Comparison of ENCODE assay signal across 20 mouse cellular contexts in the genomic region with DNA sequence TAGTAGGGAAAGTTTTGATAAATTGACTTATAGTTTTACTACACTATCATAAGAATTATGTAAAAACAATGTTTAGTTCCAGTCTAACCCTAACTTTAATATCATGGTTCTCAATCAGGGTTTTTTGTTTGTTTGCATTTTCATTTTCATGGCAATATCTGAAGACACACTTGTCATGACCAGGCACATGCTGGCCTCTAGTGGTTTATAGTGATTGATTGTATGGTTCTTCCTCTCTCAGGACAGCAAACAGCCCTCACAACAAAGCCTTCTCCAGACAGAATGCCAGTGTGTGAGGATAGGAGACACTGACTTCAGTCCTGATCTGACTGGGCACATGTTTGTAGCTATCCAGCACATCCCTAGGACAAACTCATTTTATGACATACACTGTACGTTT. TPM values are rescaled to one million over a fixed set of nuclear protein-coding genes. Genes with fewer than 3 reads are reported as not detected.
A peak's percentile ranks its signal among the peaks of the same experiment; 100 is the strongest.
DNase-seq lines count a peak whose midpoint lies in the region; ATAC-seq and TF ChIP-seq lines count a peak whose summit lies in the region.
"Had no signal": no experiment of that assay in that cellular context is flagged by ENCODE, and none has a peak within 500 bp of the region (broad histone marks: within the 10 kb centered on the region; RNA-seq: fewer than 3 reads in every experiment).

No protein-coding gene starts in this region.

- WGBS in forebrain, postnatal 0 days, result 92% methylated on average over 1 of the region's 1 CpGs
- 89% methylated on average over 1 of the region's 1 CpGs for WGBS in forebrain, embryonic 11.5 days
- WGBS in kidney, embryonic 15.5 days, result 85% methylated on average over 1 of the region's 1 CpGs
- 88% methylated on average over 1 of the region's 1 CpGs for WGBS in spleen, adult 2 months

- no peak overlapping the region for H3K4me2 ChIP-seq in forebrain, postnatal 0 days (ENCODE audit: low read depth)
- no peak overlapping the region for H3K4me2 ChIP-seq in forebrain, embryonic 11.5 days (ENCODE audit: low read depth, low read length, severe bottlenecking)
- no peak overlapping the region for H3K4me2 ChIP-seq in kidney, embryonic 15.5 days
- H3K4me2 ChIP-seq: heart, embryonic 15.5 days; limb, embryonic 13.5 days; midbrain, embryonic 15.5 days had no signal

- no peak for DNase-seq in forebrain, postnatal 0 days
- no peak for DNase-seq in forebrain, embryonic 11.5 days (ENCODE audit: low spot score)
- DNase-seq in kidney, adult 11 months, result no peak
- no peak for DNase-seq in spleen, adult 2 months (ENCODE audit: low read depth in 1 of 2, low spot score in 2 of 2)
- DNase-seq in spleen, adult 12 weeks (ENCODE audit: low spot score), result no peak
- DNase-seq in urinary bladder, postnatal 25 days (ENCODE audit: low spot score), result no peak
- DNase-seq: B cell, adult 2 months; cerebellum, adult 9-10 months; right cerebral cortex, adult 18-20 months had no signal

- no peak for ATAC-seq in forebrain, postnatal 0 days
- ATAC-seq in forebrain, embryonic 11.5 days (replicated peaks; ENCODE audit: low FRiP score), result no peak
- no peak for ATAC-seq in kidney, embryonic 15.5 days (replicated peaks; ENCODE audit: low FRiP score)
- no peak for ATAC-seq in inflammation-experienced regulatory T-cells, adult 6 months
- ATAC-seq: hindbrain, postnatal 0 days; midbrain, embryonic 15.5 days had no signal

- TF ChIP-seq POLR2A in spleen, adult 2 months (IDR thresholded peaks at IDR 0.05; ENCODE audit: low read depth, low read length), result no peak

- H3K36me3 ChIP-seq in forebrain, postnatal 0 days (ENCODE audit: insufficient read depth), result no peaks in the 10 kb centered on the region
- no peaks in the 10 kb centered on the region for H3K36me3 ChIP-seq in forebrain, embryonic 11.5 days (ENCODE audit: control insufficient read depth, insufficient read depth, low read length)
- H3K36me3 ChIP-seq in kidney, embryonic 15.5 days, result no peaks in the 10 kb centered on the region
- H3K36me3 ChIP-seq in spleen, adult 2 months (ENCODE audit: control insufficient read depth, insufficient read depth, low read length), result no peaks in the 10 kb centered on the region
- H3K36me3 ChIP-seq: heart, embryonic 15.5 days; limb, embryonic 13.5 days; midbrain, embryonic 15.5 days had no signal

- H3K27me3 ChIP-seq in forebrain, postnatal 0 days (ENCODE audit: insufficient read depth, low read length), result no peaks in the 10 kb centered on the region
- no peaks in the 10 kb centered on the region for H3K27me3 ChIP-seq in forebrain, embryonic 11.5 days (ENCODE audit: control insufficient read depth, insufficient read depth, low read length)
- no peaks in the 10 kb centered on the region for H3K27me3 ChIP-seq in kidney, embryonic 15.5 days
- no peaks in the 10 kb centered on the region for H3K27me3 ChIP-seq in spleen, adult 2 months (ENCODE audit: control insufficient read depth, insufficient read depth, low read length)
- H3K27me3 ChIP-seq: heart, embryonic 15.5 days; limb, embryonic 13.5 days; midbrain, embryonic 15.5 days had no signal

- no peaks in the 10 kb centered on the region for H3K9me3 ChIP-seq in forebrain, postnatal 0 days (ENCODE audit: low read length)
- no peaks in the 10 kb centered on the region for H3K9me3 ChIP-seq in forebrain, embryonic 11.5 days (ENCODE audit: control insufficient read depth, low read length)
- no peaks in the 10 kb centered on the region for H3K9me3 ChIP-seq in kidney, embryonic 15.5 days (replicated peaks)
- H3K9me3 ChIP-seq: heart, embryonic 15.5 days; limb, embryonic 13.5 days; midbrain, embryonic 15.5 days had no signal

- no peak overlapping the region for H3K9ac ChIP-seq in forebrain, postnatal 0 days
- H3K9ac ChIP-seq in forebrain, embryonic 11.5 days (ENCODE audit: low read length), result no peak overlapping the region
- H3K9ac ChIP-seq in kidney, embryonic 15.5 days, result no peak overlapping the region
- H3K9ac ChIP-seq: heart, embryonic 15.5 days; limb, embryonic 13.5 days; midbrain, embryonic 15.5 days had no signal

- no peak overlapping the region for H3K27ac ChIP-seq in forebrain, postnatal 0 days (ENCODE audit: low read depth, low read length)
- no peak overlapping the region for H3K27ac ChIP-seq in forebrain, embryonic 11.5 days (ENCODE audit: low read depth, low read length)
- H3K27ac ChIP-seq in kidney, embryonic 15.5 days, result peak overlapping the region; percentile 37; the same call in 1 of the 2 replicates
- peak overlapping the region; percentile 8; the same call in 1 of the 2 replicates for H3K27ac ChIP-seq in spleen, adult 2 months (ENCODE audit: insufficient read depth, low read length)
- H3K27ac ChIP-seq: hindbrain, postnatal 0 days; limb, embryonic 13.5 days; macrophage had no signal

- H3K4me1 ChIP-seq in forebrain, postnatal 0 days (ENCODE audit: insufficient read depth), result no peaks in the 10 kb centered on the region
- H3K4me1 ChIP-seq in forebrain, embryonic 11.5 days (replicated peaks; ENCODE audit: control insufficient read depth, insufficient read depth, low read length), result no peaks in the 10 kb centered on the region
- no peaks in the 10 kb centered on the region for H3K4me1 ChIP-seq in kidney, embryonic 15.5 days
- no peaks in the 10 kb centered on the region; the same call in 1 of the 2 replicates for H3K4me1 ChIP-seq in spleen, adult 2 months (ENCODE audit: control insufficient read depth, insufficient read depth, insufficient read length)
- H3K4me1 ChIP-seq: limb, embryonic 13.5 days; midbrain, embryonic 15.5 days had no signal

- TF ChIP-seq CTCF in forebrain, postnatal 0 days (IDR thresholded peaks at IDR 0.05; ENCODE audit: low read depth), result peak; percentile 33
- TF ChIP-seq CTCF in spleen, adult 2 months (IDR thresholded peaks at IDR 0.05; ENCODE audit: extremely low read depth, insufficient read depth, insufficient read length, insufficient replicate concordance), result no peak

- H3K4me3 ChIP-seq in forebrain, postnatal 0 days (ENCODE audit: low read depth, low read length), result no peak overlapping the region
- H3K4me3 ChIP-seq in forebrain, embryonic 11.5 days (ENCODE audit: low read depth, low read length), result no peak overlapping the region
- H3K4me3 ChIP-seq in kidney, embryonic 15.5 days (replicated peaks), result no peak overlapping the region
- no peak overlapping the region for H3K4me3 ChIP-seq in spleen, adult 2 months (ENCODE audit: extremely low read depth, insufficient read depth, insufficient read length)
- H3K4me3 ChIP-seq: heart, embryonic 15.5 days; limb, embryonic 13.5 days; midbrain, embryonic 15.5 days had no signal

RNA-seq across cellular contexts. Expression of gene Gm47955, which starts 13.2 kb away (rescaled TPM):
- total RNA-seq in forebrain, postnatal 0 days (2014; rRNA removed), result not detected in 2 replicates
- polyA plus RNA-seq in forebrain, postnatal 0 days (2015; fragmentation: Nextera tagmentation; extraction: Ambion mirVana), result not detected in 2 replicates
- not detected in 2 replicates for polyA plus RNA-seq in forebrain, embryonic 11.5 days (2014; fragmentation: Nextera tagmentation; extraction: Ambion mirVana)
- polyA plus RNA-seq in kidney, embryonic 15.5 days (2015; fragmentation: Nextera tagmentation; extraction: Ambion mirVana), result not detected in 2 replicates
- polyA plus RNA-seq in spleen, adult 2 months (2012; rRNA removed), result not detected in 2 replicates
- not detected for polyA plus RNA-seq in inflammation-experienced regulatory T-cells, adult 6 months (2017; shearing (Covaris generic))
- total RNA-seq: adrenal gland, adult 18-20 months; hindbrain, postnatal 0 days; layer of hippocampus, postnatal 10 days had no signal
- polyA plus RNA-seq: embryonic facial prominence, embryonic 11.5 days; heart, embryonic 15.5 days; hindbrain, postnatal 0 days; limb, embryonic 13.5 days; macrophage; midbrain, embryonic 15.5 days; neural tube, embryonic 14.5 days had no signal

RNA-seq across cellular contexts. Expression of gene Gm7544, which starts 17.4 kb away (rescaled TPM):
- not detected in 2 replicates for total RNA-seq in forebrain, postnatal 0 days (2014; rRNA removed)
- not detected in 2 replicates for polyA plus RNA-seq in forebrain, postnatal 0 days (2015; fragmentation: Nextera tagmentation; extraction: Ambion mirVana)
- not detected in 2 replicates for polyA plus RNA-seq in forebrain, embryonic 11.5 days (2014; fragmentation: Nextera tagmentation; extraction: Ambion mirVana)
- not detected in 2 replicates for polyA plus RNA-seq in kidney, embryonic 15.5 days (2015; fragmentation: Nextera tagmentation; extraction: Ambion mirVana)
- polyA plus RNA-seq in spleen, adult 2 months (2012; rRNA removed), result not detected in 2 replicates
- polyA plus RNA-seq in inflammation-experienced regulatory T-cells, adult 6 months (2017; shearing (Covaris generic)), result not detected
- total RNA-seq: adrenal gland, adult 18-20 months; hindbrain, postnatal 0 days; layer of hippocampus, postnatal 10 days had no signal
- polyA plus RNA-seq: embryonic facial prominence, embryonic 11.5 days; heart, embryonic 15.5 days; hindbrain, postnatal 0 days; limb, embryonic 13.5 days; macrophage; midbrain, embryonic 15.5 days; neural tube, embryonic 14.5 days had no signal

RNA-seq across cellular contexts. Expression of gene Gm47959, which starts 27.1 kb away (rescaled TPM):
- total RNA-seq in forebrain, postnatal 0 days (2014; rRNA removed), result not detected in 2 replicates
- not detected in 2 replicates for polyA plus RNA-seq in forebrain, postnatal 0 days (2015; fragmentation: Nextera tagmentation; extraction: Ambion mirVana)
- not detected in 2 replicates for polyA plus RNA-seq in forebrain, embryonic 11.5 days (2014; fragmentation: Nextera tagmentation; extraction: Ambion mirVana)
- polyA plus RNA-seq in kidney, embryonic 15.5 days (2015; fragmentation: Nextera tagmentation; extraction: Ambion mirVana), result not detected in 2 replicates
- not detected in 2 replicates for polyA plus RNA-seq in spleen, adult 2 months (2012; rRNA removed)
- polyA plus RNA-seq in inflammation-experienced regulatory T-cells, adult 6 months (2017; shearing (Covaris generic)), result not detected
- total RNA-seq: adrenal gland, adult 18-20 months; hindbrain, postnatal 0 days; layer of hippocampus, postnatal 10 days had no signal
- polyA plus RNA-seq: embryonic facial prominence, embryonic 11.5 days; heart, embryonic 15.5 days; hindbrain, postnatal 0 days; limb, embryonic 13.5 days; macrophage; midbrain, embryonic 15.5 days; neural tube, embryonic 14.5 days had no signal

RNA-seq across cellular contexts. Expression of gene A030003K21Rik, which starts 30.1 kb away (rescaled TPM):
- not detected in 2 replicates for total RNA-seq in forebrain, postnatal 0 days (2014; rRNA removed)
- polyA plus RNA-seq in forebrain, postnatal 0 days (2015; fragmentation: Nextera tagmentation; extraction: Ambion mirVana), result 0.18 TPM in 1 of 2 replicates, not detected in the other
- not detected in 2 replicates for polyA plus RNA-seq in forebrain, embryonic 11.5 days (2014; fragmentation: Nextera tagmentation; extraction: Ambion mirVana)
- not detected in 2 replicates for polyA plus RNA-seq in kidney, embryonic 15.5 days (2015; fragmentation: Nextera tagmentation; extraction: Ambion mirVana)
- polyA plus RNA-seq in spleen, adult 2 months (2012; rRNA removed), result not detected in 2 replicates
- polyA plus RNA-seq in inflammation-experienced regulatory T-cells, adult 6 months (2017; shearing (Covaris generic)), result not detected
- total RNA-seq: adrenal gland, adult 18-20 months; hindbrain, postnatal 0 days; layer of hippocampus, postnatal 10 days had no signal
- polyA plus RNA-seq: embryonic facial prominence, embryonic 11.5 days; heart, embryonic 15.5 days; hindbrain, postnatal 0 days; limb, embryonic 13.5 days; macrophage; midbrain, embryonic 15.5 days; neural tube, embryonic 14.5 days had no signal

RNA-seq across cellular contexts. Expression of gene Gm6217, which starts 42.0 kb away (rescaled TPM):
- total RNA-seq in forebrain, postnatal 0 days (2014; rRNA removed), result not detected in 2 replicates
- polyA plus RNA-seq in forebrain, postnatal 0 days (2015; fragmentation: Nextera tagmentation; extraction: Ambion mirVana), result not detected in 2 replicates
- polyA plus RNA-seq in forebrain, embryonic 11.5 days (2014; fragmentation: Nextera tagmentation; extraction: Ambion mirVana), result not detected in 2 replicates
- not detected in 2 replicates for polyA plus RNA-seq in kidney, embryonic 15.5 days (2015; fragmentation: Nextera tagmentation; extraction: Ambion mirVana)
- polyA plus RNA-seq in spleen, adult 2 months (2012; rRNA removed), result not detected in 2 replicates
- polyA plus RNA-seq in inflammation-experienced regulatory T-cells, adult 6 months (2017; shearing (Covaris generic)), result not detected
- total RNA-seq: adrenal gland, adult 18-20 months; hindbrain, postnatal 0 days; layer of hippocampus, postnatal 10 days had no signal
- polyA plus RNA-seq: embryonic facial prominence, embryonic 11.5 days; heart, embryonic 15.5 days; hindbrain, postnatal 0 days; limb, embryonic 13.5 days; macrophage; midbrain, embryonic 15.5 days; neural tube, embryonic 14.5 days had no signal

Comparison
In these comparisons a context has a peak if more than half of its experiments do, and no peak if none do; other contexts are left out.
1. H3K27ac ChIP-seq: peak in kidney, embryonic 15.5 days (single experiment) and spleen, adult 2 months (single experiment); none in forebrain, postnatal 0 days (single experiment) and forebrain, embryonic 11.5 days (single experiment).